Mouse (Mus musculus): ENCODE data around the gene Notch4. TPM values are rescaled to one million over a fixed set of nuclear protein-coding genes. Genes with fewer than 3 reads are reported as not detected.

The Notch4 gene
- total RNA-seq, 2 experiments from 2014 or later = 41.8 to 56.5 TPM

DNA sequence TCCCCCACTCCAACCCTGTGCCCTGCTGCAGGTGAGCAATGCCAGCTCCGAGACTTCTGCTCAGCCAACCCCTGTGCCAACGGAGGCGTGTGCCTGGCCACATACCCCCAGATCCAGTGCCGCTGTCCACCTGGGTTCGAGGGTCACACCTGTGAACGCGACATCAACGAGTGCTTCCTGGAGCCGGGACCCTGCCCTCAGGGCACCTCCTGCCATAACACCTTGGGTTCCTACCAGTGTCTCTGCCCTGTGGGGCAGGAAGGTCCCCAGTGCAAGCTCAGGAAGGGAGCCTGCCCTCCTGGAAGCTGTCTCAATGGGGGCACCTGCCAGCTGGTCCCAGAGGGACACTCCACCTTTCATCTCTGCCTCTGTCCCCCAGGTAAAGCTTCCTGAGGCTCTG, 3.2 kb downstream of the Notch4 start:
- intact Hi-C loops (cut with DNase I) = loop anchor here (2.0 kb wide), 1 partner anchor 19 kb away; no protein-coding TSS in a partner anchor
- DNase-seq = no peak

DNA sequence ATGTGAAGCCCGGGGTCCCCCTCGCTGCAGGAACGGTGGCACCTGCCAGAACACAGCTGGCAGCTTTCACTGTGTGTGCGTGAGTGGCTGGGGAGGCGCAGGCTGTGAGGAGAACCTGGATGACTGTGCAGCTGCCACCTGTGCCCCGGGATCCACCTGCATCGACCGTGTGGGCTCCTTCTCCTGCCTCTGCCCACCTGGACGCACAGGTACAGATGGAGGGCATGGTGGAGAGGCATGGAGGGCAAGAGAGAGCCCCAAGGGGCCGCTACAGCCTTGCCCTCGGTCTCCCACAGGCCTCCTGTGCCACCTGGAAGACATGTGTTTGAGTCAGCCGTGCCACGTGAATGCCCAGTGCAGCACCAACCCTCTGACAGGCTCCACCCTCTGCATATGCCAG, 4.4 kb downstream of the Notch4 start:
- intact Hi-C loops (cut with DNase I) = no loop called here
- no peak for DNase-seq

DNA sequence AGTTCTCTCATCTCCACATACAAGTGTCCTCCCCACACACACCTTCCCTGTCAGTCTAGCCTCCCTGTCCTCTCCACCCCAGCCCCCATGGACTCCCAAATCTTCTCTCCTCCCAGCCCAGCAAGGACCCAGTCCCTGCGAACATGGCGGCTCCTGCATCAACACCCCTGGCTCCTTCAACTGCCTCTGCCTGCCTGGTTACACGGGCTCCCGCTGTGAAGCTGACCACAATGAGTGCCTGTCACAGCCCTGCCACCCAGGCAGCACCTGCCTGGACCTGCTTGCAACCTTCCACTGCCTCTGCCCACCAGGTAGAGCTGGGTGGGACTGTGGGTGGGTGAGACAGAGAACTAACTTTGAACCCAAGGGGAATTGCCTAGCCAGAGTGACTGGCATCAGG, 5.9 kb downstream of the Notch4 start:
- DNase-seq = no peak
- intact Hi-C loops (cut with DNase I) = loop anchor here (5.0 kb wide), 1 partner anchor 47 kb away; the partner anchor contains the start of gene Egfl8

DNA sequence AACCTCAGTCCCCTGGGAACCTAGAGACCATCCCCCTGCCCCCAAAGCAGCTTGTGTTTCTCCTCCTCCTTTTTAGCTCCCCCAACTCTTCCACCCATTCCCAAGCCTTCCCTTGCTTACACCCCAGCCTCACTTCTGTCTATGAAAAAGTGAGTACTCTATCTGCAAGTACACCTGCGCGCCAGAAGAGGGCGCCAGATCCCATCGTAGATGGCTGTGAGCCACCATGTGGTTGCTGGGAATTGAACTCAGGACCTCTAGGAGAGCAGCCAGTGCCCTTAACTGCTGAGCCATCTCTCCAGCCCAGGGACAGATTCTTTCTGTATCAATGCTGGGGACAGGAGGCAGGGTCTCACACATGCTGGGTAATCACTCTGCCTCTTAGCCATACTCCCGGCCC, 7.8 kb downstream of the Notch4 start:
- DNase-seq = no peak
- intact Hi-C loops (cut with DNase I) = loop anchor here (5.0 kb wide), 1 partner anchor 45 kb away; the partner anchor contains the start of gene Egfl8

DNA sequence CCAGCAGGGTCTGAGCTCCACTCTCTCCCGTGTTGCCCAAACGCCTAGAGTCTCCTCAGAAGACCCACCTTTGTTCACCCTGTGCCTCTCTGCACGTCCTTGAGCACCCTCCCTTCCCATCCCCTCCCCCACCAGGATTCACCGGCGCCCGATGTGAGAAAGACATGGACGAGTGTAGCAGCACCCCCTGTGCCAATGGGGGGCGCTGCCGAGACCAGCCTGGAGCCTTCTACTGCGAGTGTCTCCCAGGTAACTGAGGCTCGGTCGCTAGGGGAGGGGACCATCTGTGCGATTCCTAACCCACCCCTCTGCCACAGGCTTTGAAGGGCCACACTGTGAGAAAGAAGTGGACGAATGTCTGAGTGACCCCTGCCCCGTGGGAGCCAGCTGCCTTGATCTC, 8.3 kb downstream of the Notch4 start:
- intact Hi-C loops (cut with DNase I) = loop anchor here (5.0 kb wide), 1 partner anchor 45 kb away; the partner anchor contains the start of gene Egfl8

DNA sequence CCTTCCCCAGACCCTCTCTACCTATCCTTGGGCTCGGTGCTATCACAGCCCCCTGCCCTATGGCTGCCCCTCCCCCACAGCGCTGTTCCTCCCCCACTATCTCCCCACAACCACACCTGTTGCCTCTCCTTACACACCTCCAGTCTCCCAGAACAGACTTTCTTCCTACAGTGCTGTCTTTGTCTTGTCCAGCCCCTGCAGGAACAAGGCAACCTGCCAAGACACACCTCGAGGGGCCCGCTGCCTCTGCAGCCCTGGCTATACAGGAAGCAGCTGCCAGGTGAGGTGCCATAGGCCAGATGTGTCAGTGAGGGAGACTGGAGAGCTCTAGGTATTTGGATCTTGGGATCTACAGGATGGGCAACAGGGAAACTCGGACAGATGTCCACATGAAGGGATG, 12.5 kb downstream of the Notch4 start:
- intact Hi-C loops (cut with DNase I) = no loop called here
- DNase-seq = no peak

More for the DNA sequence above, 8.3 kb downstream of the Notch4 start:
- DNase-seq = no peak

DNA sequence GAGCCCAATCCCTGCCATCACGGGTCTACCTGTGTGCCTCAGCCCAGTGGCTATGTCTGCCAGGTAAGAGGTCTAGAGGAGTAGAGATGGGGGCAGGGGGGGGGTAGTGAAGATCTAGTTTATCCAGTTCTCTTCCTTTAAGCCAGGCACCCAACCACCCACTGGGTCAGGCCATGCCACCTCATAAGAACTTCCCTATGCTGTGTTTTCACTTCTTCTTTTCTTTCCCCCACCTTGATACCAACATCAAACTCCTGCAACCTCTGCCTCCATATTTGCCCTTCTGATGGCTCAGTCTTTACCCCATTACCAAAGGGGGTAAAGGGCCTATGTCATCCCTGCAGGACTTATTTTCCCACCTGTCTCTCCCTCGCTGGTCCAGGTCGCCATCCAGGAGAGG, 14.0 kb downstream of the Notch4 start:
- intact Hi-C loops (cut with DNase I) = no loop called here
- no peak for DNase-seq

DNA sequence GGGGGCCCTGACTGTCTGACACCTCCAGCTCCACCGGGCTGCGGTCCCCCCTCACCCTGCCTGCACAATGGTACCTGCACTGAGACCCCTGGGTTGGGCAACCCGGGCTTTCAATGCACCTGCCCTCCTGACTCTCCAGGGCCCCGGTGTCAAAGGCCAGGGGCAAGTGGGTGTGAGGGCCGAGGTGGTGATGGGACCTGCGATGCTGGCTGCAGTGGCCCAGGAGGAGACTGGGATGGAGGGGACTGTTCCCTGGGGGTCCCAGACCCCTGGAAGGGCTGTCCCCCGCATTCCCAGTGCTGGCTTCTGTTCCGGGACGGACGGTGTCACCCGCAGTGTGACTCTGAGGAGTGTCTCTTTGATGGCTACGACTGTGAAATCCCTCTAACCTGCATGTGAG, 18.5 kb downstream of the Notch4 start:
- DNase-seq = no peak
- intact Hi-C loops (cut with DNase I) = no loop called here

DNA sequence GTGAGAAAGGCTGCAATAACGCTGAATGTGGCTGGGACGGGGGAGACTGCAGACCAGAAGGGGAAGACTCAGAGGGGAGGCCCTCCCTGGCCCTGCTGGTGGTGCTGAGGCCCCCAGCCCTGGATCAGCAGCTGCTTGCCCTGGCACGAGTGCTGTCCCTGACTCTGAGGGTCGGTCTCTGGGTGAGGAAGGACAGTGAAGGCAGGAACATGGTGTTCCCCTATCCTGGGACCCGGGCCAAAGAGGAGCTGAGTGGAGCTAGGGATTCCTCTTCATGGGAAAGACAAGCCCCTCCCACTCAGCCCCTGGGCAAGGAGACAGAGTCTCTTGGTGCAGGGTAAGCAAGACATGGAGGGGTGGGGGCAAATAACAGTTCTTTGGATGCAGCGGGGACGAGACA, 19.3 kb downstream of the Notch4 start:
- intact Hi-C loops (cut with DNase I) = no loop called here
- DNase-seq = no peak

DNA sequence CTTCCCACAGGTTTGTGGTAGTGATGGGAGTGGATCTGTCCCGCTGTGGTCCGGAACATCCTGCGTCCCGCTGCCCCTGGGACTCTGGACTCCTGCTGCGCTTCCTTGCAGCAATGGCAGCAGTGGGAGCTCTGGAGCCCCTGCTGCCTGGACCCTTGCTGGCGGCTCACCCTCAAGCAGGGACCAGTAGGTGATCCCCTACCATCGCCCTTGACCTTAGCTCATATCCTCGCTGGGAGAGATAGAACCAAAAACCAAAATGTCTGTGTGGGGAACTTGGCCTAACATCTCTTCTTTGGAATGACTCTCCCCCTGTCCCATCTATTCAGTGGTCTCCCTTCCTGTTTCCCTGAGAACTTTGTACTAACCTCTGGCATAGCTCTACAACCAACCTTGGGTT, 19.8 kb downstream of the Notch4 start:
- DNase-seq = no peak
- intact Hi-C loops (cut with DNase I) = no loop called here

DNA sequence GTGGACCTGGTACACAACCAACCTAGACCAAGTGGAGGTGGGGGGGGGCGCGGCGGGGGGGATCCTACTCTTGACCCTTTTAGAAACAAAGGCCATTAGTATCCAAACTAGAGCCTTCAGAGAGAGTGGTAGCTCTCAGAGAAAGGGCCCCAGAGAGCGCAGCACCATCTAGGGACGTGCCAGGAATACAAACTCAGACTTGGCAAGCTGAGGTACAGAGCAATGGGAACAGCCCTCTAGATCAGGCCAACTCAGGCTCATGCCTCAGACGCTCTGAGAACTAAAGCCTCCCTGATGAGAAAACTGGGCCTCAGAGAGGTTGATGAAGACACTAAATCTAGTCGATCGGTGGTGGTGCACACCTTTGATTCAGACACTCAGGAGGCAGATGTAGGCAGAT, 21.1 kb downstream of the Notch4 start:
- intact Hi-C loops (cut with DNase I) = no loop called here
- DNase-seq = no peak

DNA sequence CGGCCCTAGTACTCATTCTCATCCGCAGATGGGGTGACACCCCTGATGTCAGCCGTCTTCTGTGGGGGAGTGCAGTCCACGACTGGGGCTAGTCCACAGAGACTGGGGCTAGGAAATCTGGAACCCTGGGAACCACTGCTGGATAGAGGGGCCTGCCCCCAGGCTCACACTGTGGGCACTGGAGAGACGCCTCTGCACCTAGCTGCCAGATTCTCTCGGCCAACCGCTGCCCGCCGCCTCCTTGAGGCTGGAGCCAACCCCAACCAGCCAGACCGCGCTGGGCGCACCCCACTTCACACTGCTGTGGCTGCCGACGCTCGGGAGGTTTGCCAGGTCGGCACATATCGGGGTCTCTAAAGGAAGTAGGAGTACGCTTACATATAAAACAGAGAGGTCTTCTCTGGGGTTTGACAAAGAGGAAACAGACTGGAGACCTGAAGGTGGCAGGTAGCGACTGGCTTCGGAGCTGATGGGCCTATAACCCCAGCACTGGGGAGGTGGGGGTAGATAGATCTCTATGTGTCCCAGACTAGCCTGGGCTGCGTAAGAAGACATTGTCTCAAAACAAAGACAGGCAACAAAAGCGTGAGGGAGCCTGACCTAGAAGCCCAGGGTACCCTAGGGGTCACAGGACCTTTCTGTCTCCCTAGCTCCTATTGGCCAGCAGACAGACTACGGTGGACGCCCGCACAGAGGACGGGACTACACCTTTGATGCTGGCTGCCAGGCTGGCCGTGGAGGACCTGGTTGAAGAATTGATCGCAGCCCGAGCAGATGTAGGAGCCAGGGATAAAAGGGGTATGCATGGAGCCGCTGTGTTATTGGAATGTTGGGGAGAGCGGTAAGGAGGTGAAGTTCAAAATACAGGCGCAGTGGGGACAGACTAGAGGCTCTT, 22.1 kb downstream of the Notch4 start:
- intact Hi-C loops (cut with DNase I) = loop anchor here (2.0 kb wide), 1 partner anchor 19 kb away; no protein-coding TSS in a partner anchor
- no peak for DNase-seq

DNA sequence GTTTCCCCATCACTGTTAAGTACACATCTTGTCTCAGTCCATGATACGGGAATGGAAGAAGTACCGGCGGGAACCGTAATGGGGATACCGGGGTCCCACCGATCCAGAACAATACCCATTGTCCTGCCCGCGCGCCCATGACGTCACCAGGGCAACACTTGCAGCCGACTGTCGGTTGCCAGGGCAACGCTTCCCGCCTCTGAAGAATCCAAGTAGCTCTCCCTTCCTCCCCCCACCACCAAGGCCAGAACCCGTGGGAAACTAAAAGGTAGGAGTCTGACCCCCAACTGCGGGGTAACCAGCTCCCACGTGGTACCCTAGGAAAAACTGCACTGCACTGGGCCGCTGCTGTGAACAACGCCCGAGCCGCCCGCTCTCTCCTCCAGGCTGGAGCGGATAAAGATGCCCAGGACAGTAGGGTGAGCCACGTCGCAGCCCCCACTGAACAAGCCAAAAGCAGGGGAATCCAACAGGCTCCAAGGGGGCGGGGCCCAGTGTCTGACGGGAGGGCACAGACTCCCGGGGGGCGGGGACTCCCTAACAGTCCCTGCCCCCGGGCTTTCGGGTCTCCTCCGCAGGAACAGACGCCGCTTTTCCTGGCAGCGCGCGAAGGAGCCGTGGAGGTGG, 22.8 kb downstream of the Notch4 start:
- intact Hi-C loops (cut with DNase I) = loop anchor here (2.0 kb wide), 1 partner anchor 20 kb away; no protein-coding TSS in a partner anchor
- DNase-seq = peak; percentile 84 to 87

DNA sequence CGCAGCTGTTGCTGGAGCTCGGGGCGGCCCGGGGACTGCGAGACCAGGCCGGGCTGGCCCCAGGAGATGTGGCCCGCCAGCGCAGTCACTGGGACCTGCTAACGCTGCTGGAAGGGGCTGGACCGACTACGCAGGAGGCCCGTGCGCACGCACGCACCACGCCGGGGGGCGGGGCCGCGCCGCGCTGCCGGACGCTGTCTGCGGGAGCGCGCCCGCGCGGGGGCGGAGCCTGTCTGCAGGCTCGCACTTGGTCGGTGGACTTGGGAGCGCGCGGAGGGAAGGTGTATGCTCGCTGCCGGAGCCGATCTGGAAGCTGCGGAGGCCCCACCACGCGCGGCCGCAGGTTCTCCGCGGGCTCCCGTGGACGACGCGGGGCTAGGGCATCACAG, 23.3 kb downstream of the Notch4 start:
- intact Hi-C loops (cut with DNase I) = loop anchor here (2.0 kb wide), 1 partner anchor 21 kb away; no protein-coding TSS in a partner anchor
- peak; percentile 98 for DNase-seq

DNA sequence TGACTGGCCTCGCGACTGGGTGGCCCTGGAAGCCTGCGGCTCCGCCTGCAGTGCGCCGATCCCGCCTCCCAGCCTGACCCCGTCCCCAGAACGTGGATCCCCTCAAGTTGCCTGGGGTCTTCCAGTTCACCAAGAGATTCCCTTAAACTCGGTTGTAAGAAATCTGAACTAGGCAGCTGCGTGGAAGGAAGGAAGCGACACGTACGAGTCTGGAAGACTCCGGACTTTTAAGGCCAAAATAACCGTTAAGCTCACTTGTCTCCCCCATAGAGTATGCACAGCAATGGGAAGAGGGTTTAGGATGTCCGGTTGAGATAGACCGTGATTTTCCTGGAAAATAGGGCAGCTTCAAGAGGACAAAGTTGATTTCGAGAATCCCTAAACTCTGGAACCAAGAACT, 23.7 kb downstream of the Notch4 start:
- intact Hi-C loops (cut with DNase I) = loop anchor here (2.0 kb wide), 1 partner anchor 21 kb away; no protein-coding TSS in a partner anchor
- DNase-seq = no peak

DNA sequence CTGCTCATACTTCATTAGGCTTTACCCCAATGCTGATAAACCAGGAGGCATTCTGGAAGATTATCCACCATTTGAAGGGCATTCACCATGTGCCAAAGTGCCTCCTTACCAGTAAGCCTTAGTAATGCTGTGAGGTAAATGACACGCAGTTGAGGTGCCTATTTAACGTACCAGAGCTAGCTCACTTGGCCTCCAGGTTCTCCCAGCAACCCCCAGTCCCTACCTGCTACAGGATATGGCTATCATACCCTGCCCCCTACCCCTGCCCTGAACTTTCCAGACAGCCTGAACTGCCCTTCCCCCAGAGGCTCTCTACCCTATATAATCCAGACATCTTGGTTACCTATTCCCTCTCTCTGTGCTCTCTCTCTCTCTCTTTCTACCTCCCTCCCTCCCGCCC, 24.7 kb downstream of the Notch4 start:
- intact Hi-C loops (cut with DNase I) = no loop called here
- DNase-seq = no peak

DNA sequence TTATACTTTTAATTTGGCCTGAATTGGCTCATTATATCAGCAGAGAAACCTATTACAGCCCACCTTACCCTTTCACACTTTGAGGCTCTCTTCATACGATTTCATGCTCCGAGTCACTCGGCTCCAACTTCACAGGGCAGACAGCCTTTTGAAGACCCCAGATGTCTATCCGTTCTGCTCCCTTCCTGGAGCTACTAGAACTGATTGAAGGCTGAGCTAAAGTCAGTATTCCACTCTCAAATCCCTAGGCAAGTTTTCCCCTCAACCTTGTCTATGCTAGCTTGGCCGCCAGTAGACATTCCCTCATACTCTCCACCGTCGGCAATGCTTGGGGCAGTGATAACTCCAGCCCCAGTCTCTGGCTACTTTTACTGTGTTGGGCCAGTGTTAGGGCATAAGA, 25.1 kb downstream of the Notch4 start:
- intact Hi-C loops (cut with DNase I) = no loop called here
- no peak for DNase-seq

DNA sequence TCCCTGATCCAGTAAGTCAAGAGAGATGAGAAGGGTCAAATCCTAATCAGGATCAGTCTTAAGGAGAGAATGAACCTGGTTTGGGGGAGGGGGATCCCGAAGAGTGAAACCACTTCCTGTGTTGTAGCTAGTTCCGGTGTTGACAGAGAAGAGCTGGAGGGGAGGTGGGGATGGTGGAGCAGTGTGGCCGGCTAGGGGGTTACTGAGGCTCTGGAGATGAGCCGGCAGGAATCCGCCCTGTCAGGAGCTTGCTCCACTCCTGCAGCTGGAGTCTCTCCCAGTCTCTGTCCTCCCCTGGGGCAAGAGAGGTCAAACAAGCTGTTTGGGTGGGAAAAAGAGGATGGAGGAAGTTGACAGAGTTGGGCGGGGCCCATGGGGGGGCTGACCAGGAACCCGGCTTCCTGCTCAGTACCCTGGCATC, 25.6 kb downstream of the Notch4 start, which contains the start of gene Gpsm3:
TSS of gene Gpsm3 (plus strand) at position 126 of the 421 bp plus-strand sequence.
- DNase-seq = peak; percentile 72 to 76
- intact Hi-C loops (cut with DNase I) = no loop called here

DNA sequence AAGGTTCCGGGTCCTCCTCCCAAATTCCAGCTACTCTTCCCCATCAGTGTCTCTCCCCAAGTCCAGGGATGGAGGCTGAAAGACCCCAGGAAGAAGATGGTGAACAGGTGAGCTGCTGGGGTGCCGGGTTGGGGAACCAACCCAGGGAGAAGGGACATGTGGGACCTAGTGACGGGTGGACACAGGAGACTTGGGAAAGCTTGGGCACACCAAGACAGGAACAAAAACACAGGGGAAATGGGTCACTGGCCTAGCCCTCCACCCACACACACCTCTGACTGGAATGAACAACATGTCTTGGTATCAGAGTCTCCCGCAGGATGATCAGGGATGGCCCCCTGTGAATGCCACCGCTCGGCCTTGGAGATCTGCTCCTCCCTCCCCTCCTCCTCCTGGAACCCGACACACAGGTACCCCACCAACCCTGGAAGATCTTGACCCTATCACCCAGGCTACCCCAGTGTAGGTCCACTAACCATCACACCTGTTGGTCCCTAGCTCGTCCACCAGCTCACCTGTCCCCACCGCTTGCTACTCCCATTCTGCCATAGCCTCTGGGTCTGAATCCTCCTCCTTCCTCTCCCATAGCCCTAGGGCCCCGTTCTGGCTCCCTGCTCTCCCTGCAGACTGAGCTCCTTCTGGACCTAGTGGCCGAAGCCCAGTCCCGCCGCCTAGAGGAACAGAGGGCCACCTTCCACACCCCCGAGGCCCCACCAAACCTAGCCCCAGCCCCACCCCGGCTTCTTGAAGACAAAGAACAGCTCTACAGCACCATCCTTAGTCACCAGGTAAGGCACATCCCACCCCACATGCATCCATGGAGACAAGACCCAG, 26.3 kb downstream of the Notch4 start:
- DNase-seq = no peak
- intact Hi-C loops (cut with DNase I) = no loop called here
